Mouse (Mus musculus) stomach, embryonic 14.5 days (tissue): ENCODE data around the gene Pmepa1. TPM values are rescaled to one million over a fixed set of nuclear protein-coding genes. Genes with fewer than 3 reads are reported as not detected.

Experiments
- ATAC-seq: fragments of 200-750 bp; cut with Nextera tagmentation; 2 replicates; pipeline ENCODE4 v1.8.0; 2017; ENCODE audit warnings: low read depth, moderate TSS enrichment; ENCODE audit not compliant: insufficient number of reproducible peaks, insufficient read depth, low FRiP score
- H3K27ac ChIP-seq: fragments of 300-500 bp; sonication (generic); 2 replicates; pipeline ENCODE4 v1.5.1; 2014; ENCODE audit warnings: mild to moderate bottlenecking, low read length, moderate library complexity, mixed read lengths
- H3K27me3 ChIP-seq: fragments of 300-500 bp; sonication (generic); 2 replicates; pipeline ENCODE4 v1.6.1; 2014; ENCODE audit warnings: low read length, control low read depth, mixed read lengths; ENCODE audit not compliant: control insufficient read depth, insufficient read depth
- H3K36me3 ChIP-seq: fragments of 300-500 bp; sonication (generic); 2 replicates; pipeline ENCODE4 v1.6.1; 2014; ENCODE audit warnings: mild to moderate bottlenecking, control low read depth, low read length, moderate library complexity, mixed read lengths; ENCODE audit not compliant: control insufficient read depth, insufficient read depth
- H3K4me1 ChIP-seq: fragments of 300-500 bp; sonication (generic); 2 replicates; pipeline ENCODE4 v1.6.1; 2014; ENCODE audit warnings: low read length, control low read depth, mixed read lengths; ENCODE audit not compliant: control insufficient read depth, insufficient read depth
- H3K4me2 ChIP-seq: fragments of 300-500 bp; sonication (generic); replicated peaks from 2 replicates; pipeline ENCODE4 v1.6.1; 2014; ENCODE audit warnings: low read depth, low read length, control low read depth
- H3K4me3 ChIP-seq: fragments of 300-500 bp; sonication (generic); 2 replicates; pipeline ENCODE4 v1.5.1; 2014; ENCODE audit warnings: low read depth, low read length, control low read depth
- H3K9ac ChIP-seq: fragments of 300-500 bp; sonication (generic); replicated peaks from 2 replicates; pipeline ENCODE4 v1.6.1; 2014; ENCODE audit warnings: low read depth, mild to moderate bottlenecking, control low read depth, low read length, moderate library complexity, mixed read lengths
- H3K9me3 ChIP-seq: fragments of 300-500 bp; sonication (generic); 2 replicates; pipeline ENCODE4 v1.6.1; 2016; ENCODE audit warnings: low read depth, low read length, control low read depth; ENCODE audit not compliant: control insufficient read depth
- WGBS: fragments of 180-500 bp; shearing (Covaris S2); extraction: QIAGEN DNeasy Blood & Tissue Kit; methylation state at CpG from one replicate; pipeline ENCODE4 v1.1.7; 2014; 5-methylcytosine and 5-hydroxymethylcytosine counted together
- polyA plus RNA-seq: library from polyadenylated mRNA; unstranded; fragments of >200 nt; fragmentation: Nextera tagmentation; extraction: Ambion mirVana; gene quantifications from 2 replicates; pipeline ENCODE4 v1.2.1, GENCODE M21; 2014

The Pmepa1 gene
- polyA plus RNA-seq, 1 experiment from 2014 or later = 13.3 TPM

DNA sequence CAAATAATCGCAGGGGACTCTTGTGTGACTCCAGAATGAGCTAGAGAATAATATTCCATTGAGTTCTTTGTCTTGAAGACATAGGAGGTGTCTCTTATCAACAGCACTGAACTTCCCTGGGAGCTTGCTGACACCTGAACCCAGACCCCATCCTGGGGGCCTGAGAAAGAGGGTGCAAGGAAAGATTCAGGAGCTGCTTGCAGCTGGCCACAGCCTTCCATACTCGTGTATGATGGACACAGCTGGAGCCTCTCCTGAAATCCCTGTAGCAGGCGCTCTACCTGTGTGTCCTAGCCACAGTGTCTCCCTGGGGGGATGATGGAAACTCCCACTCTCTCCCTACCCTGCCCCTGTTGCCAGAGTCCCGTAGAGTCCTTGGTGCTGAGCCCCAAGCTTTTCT, 64.1 kb downstream of the Pmepa1 start:
- no peak overlapping the region for H3K27ac ChIP-seq
- H3K9me3 ChIP-seq = no peaks in the 10 kb centered on the region
- no peaks in the 10 kb centered on the region for H3K4me1 ChIP-seq
- ATAC-seq = no peak
- no peak overlapping the region for H3K4me2 ChIP-seq
- WGBS = 67% methylated on average over 4 of the region's 4 CpGs
- no peak overlapping the region for H3K4me3 ChIP-seq
- H3K36me3 ChIP-seq = no peaks in the 10 kb centered on the region
- H3K9ac ChIP-seq = no peak overlapping the region
- H3K27me3 ChIP-seq = no peaks in the 10 kb centered on the region

DNA sequence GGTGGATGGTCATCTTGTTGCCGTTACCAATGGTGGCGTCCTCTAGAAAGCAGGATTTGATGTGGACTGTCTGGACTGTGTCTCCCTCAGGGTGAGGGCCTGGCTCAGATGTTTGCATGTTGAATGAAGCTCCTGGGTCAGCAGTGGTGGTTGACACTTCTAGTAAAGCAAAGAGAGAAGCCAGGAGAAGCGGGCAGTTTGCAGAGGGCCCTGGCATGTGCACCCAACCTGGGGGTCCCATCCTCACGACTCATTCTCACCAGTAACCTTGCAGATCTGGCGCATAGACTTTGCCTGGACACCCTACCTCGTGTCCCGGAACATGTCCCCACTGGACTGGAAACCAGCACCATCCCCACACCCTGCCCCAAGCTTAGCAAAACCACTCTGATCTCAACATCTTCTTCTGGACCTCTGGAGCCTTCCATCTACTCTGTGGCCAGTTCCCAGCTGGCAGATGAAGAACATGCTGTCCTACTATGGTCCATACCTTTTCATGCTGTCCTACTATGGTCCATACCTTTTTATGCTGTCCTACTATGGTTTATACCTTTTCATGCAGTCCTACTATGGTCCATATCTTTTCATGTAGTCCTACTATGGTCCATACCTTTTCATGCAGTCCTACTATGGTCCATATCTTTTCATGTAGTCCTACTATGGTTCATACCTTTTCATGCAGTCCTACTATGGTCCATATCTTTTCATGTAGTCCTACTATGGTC, 67.1 kb downstream of the Pmepa1 start:
- Histone ChIP-seq H3K27ac (no peak overlapping the region), H3K27me3 (no peaks in the 10 kb centered on the region), H3K9me3 (no peaks in the 10 kb centered on the region), H3K9ac (no peak overlapping the region), H3K36me3 (no peaks in the 10 kb centered on the region), H3K4me1 (no peaks in the 10 kb centered on the region), H3K4me2 (no peak overlapping the region), H3K4me3 (no peak overlapping the region)
- ATAC-seq = no peak
- WGBS = 90% methylated on average over 7 of the region's 7 CpGs

DNA sequence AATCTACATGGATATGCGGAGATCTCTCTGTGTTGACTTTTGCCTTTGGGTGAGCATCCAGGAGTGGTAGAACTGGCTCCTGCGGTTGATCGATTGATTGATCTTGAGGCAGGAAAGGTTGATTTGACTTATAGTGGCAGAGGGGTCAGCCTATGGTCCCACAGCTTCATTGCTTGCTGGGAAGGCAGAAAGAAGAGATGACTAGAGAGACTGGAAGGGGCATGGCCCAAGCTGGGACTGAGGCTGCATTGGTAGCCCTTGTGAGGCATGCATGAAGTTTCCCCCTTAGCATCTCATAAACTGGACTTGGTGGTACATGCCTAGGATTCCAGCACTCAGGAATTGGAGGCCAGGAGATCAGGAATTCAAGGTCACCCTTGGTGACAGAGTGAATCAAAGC, 69.3 kb downstream of the Pmepa1 start:
- no peak overlapping the region for H3K4me3 ChIP-seq
- no peaks in the 10 kb centered on the region for H3K27me3 ChIP-seq
- 85% methylated on average over 3 of the region's 3 CpGs for WGBS
- ATAC-seq = no peak
- no peak overlapping the region for H3K4me2 ChIP-seq
- no peak overlapping the region for H3K27ac ChIP-seq
- H3K9me3 ChIP-seq = no peaks in the 10 kb centered on the region
- no peak overlapping the region for H3K9ac ChIP-seq
- H3K4me1 ChIP-seq = no peaks in the 10 kb centered on the region
- H3K36me3 ChIP-seq = no peaks in the 10 kb centered on the region

- H3K4me2 ChIP-seq = no peak overlapping the region
- H3K9ac ChIP-seq = no peak overlapping the region
- no peak overlapping the region for H3K27ac ChIP-seq
- H3K4me3 ChIP-seq = no peak overlapping the region
- 95% methylated on average over 14 of the region's 14 CpGs for WGBS
- no peaks in the 10 kb centered on the region for H3K4me1 ChIP-seq
- H3K36me3 ChIP-seq = no peaks in the 10 kb centered on the region
- no peaks in the 10 kb centered on the region for H3K9me3 ChIP-seq
- no peaks in the 10 kb centered on the region for H3K27me3 ChIP-seq
- ATAC-seq = no peak
These were observed 70.7 kb downstream of the Pmepa1 start for GRCm38 (mm10) chr2:173205563-173206099.

DNA sequence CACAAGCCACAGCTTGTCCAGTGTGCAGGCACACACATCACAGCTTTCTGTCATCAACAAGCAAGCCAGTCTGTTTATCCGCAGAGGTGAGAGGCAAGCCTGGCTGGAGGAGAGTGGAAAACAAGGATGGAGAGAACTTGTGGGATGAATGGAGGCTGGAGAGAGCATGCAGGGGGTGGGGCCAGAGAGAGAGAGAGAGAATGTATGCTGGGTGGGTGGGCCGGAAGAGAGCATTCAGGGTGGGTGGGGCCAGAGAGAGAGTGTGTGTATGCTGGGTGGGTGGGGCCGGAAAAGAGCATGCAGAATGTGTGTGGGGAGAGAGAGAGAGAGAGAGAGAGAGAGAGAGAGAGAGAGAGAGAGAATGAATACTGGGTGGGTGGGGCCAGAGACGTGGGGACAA, 71.7 kb downstream of the Pmepa1 start:
- Histone ChIP-seq H3K27ac (no peak overlapping the region), H3K36me3 (no peaks in the 10 kb centered on the region), H3K4me3 (no peak overlapping the region), H3K9ac (no peak overlapping the region), H3K9me3 (no peaks in the 10 kb centered on the region), H3K27me3 (no peaks in the 10 kb centered on the region), H3K4me2 (no peak overlapping the region), H3K4me1 (no peaks in the 10 kb centered on the region)
- WGBS = 67% methylated on average over 4 of the region's 4 CpGs
- no peak for ATAC-seq

DNA sequence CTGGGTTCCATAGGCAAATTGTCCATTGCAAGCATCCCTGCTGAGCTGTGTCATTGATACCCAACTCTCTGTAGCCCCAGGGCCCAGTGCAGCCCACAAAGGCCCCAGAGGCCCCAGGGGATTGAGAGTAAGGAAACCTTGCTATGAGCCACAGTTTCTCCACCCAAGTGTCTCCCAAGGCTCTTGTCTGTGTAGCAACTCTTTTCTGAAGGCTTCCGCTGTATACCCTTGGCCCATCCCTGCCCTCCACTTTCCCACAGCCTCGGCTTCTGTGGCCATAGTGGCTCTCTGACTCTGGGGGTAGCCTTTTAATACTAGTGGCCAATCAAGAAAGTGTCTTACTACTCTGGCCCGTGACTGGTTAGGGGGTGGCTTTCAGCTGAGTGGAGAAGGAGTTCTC, 72.6 kb downstream of the Pmepa1 start:
- no peak overlapping the region for H3K9ac ChIP-seq
- no peak overlapping the region for H3K27ac ChIP-seq
- H3K4me2 ChIP-seq = no peak overlapping the region
- no peaks in the 10 kb centered on the region for H3K27me3 ChIP-seq
- no peak for ATAC-seq
- H3K4me1 ChIP-seq = no peaks in the 10 kb centered on the region
- 88% methylated on average over 3 of the region's 3 CpGs for WGBS
- H3K9me3 ChIP-seq = no peaks in the 10 kb centered on the region
- no peaks in the 10 kb centered on the region for H3K36me3 ChIP-seq
- no peak overlapping the region for H3K4me3 ChIP-seq

GRCm38 (mm10) chr2:173202924-173203689, 73.2 kb downstream of the Pmepa1 start:
- 85% methylated on average over 19 of the region's 19 CpGs for WGBS
- ATAC-seq = no peak

GRCm38 (mm10) chr2:173194796-173195195, 81.5 kb downstream of the Pmepa1 start:
- H3K36me3 ChIP-seq = no peaks in the 10 kb centered on the region
- H3K27ac ChIP-seq = no peak overlapping the region
- no peak for ATAC-seq
- H3K27me3 ChIP-seq = no peaks in the 10 kb centered on the region
- H3K4me2 ChIP-seq = no peak overlapping the region
- no peak overlapping the region for H3K9ac ChIP-seq
- no peak overlapping the region for H3K4me3 ChIP-seq
- H3K9me3 ChIP-seq = no peaks in the 10 kb centered on the region
- WGBS = 87% methylated on average over 4 of the region's 4 CpGs
- H3K4me1 ChIP-seq = no peaks in the 10 kb centered on the region

More at GRCm38 (mm10) chr2:173202924-173203689, 73.2 kb downstream of the Pmepa1 start:
- no peak overlapping the region for H3K4me3 ChIP-seq
- no peaks in the 10 kb centered on the region for H3K4me1 ChIP-seq
- H3K4me2 ChIP-seq = no peak overlapping the region
- H3K27me3 ChIP-seq = no peaks in the 10 kb centered on the region
- H3K27ac ChIP-seq = no peak overlapping the region
- no peaks in the 10 kb centered on the region for H3K9me3 ChIP-seq
- no peaks in the 10 kb centered on the region for H3K36me3 ChIP-seq
- no peak overlapping the region for H3K9ac ChIP-seq
